Comparison of ENCODE assay signal across 17 mouse cellular contexts in the genomic region with DNA sequence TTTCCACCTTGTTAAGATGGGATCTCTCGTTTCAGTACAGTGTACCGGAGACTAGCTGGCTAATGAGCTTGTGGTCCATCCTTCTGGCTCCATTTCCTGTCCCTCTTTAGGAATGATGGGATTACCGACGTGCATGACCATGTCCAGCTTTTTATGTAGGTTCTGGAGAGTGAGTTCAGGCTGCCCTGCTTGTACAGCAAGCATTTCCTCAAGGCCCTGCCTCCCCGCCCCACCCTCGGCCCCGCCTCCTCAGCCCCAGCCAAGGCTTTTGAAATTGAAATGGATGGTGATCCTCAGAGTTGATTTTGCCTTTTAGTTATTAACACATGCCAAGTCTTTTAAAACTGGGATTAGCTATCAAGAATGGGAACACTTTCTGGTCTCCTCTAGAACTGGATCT.
"Had no signal": no experiment of that assay in that cellular context is flagged by ENCODE, and none has a peak within 500 bp of the region (broad histone marks: within the 10 kb centered on the region; RNA-seq: fewer than 3 reads in every experiment).

No protein-coding gene starts in this region.

- H3K27me3 ChIP-seq: limb, embryonic 13.5 days; liver, embryonic 12.5 days; liver, embryonic 15.5 days; lung, embryonic 15.5 days; megakaryocyte, embryonic 14.5 days had no signal

- DNase-seq: kidney, adult 2 months; kidney, postnatal 10 days; liver; lung, adult 18-20 months; lung, postnatal 10 days; lung, postnatal 36 days; right cerebral cortex, postnatal 4 days; thymus, adult 2 months; thymus, postnatal 25 days had no signal

- H3K4me2 ChIP-seq: limb, embryonic 13.5 days; liver, embryonic 12.5 days; liver, embryonic 15.5 days; lung, embryonic 15.5 days had no signal

- H3K36me3 ChIP-seq: limb, embryonic 10.5 days; limb, embryonic 13.5 days; liver, embryonic 12.5 days; liver, embryonic 15.5 days; lung, embryonic 15.5 days; midbrain, embryonic 10.5 days had no signal

- H3K4me3 ChIP-seq: limb, embryonic 10.5 days; limb, embryonic 13.5 days; liver, embryonic 12.5 days; liver, embryonic 15.5 days; lung, embryonic 15.5 days; megakaryocyte, embryonic 14.5 days; midbrain, embryonic 10.5 days had no signal

- H3K9me3 ChIP-seq: limb, embryonic 10.5 days; limb, embryonic 13.5 days; liver, embryonic 12.5 days; liver, embryonic 15.5 days; lung, embryonic 15.5 days; midbrain, embryonic 10.5 days had no signal

- H3K27ac ChIP-seq: limb, embryonic 10.5 days; limb, embryonic 13.5 days; liver, embryonic 12.5 days; liver, embryonic 15.5 days; lung, embryonic 15.5 days; midbrain, embryonic 10.5 days; stomach, postnatal 0 days had no signal

- H3K4me1 ChIP-seq: limb, embryonic 13.5 days; liver, embryonic 12.5 days; liver, embryonic 15.5 days; lung, embryonic 15.5 days; megakaryocyte, embryonic 14.5 days had no signal

- H3K9ac ChIP-seq: limb, embryonic 13.5 days; liver, embryonic 12.5 days; liver, embryonic 15.5 days; lung, embryonic 15.5 days had no signal

- ATAC-seq: liver, embryonic 12.5 days had no signal
